Mouse (Mus musculus) heart, embryonic 14.5 days (tissue): ENCODE data around the gene Zc3hav1. TPM values are rescaled to one million over a fixed set of nuclear protein-coding genes. Genes with fewer than 3 reads are reported as not detected.

Source experiments
- ATAC-seq: fragments of 200-750 bp; cut with Nextera tagmentation; 2 replicates; pipeline ENCODE4 v1.8.0; 2017; ENCODE audit warnings: low read depth, moderate TSS enrichment; ENCODE audit not compliant: insufficient number of reproducible peaks, insufficient read depth, low FRiP score
- H3K27ac ChIP-seq, 2 experiments: fragments of 200-500 bp in 1 of 2; fragments of 300-500 bp in 1 of 2; sonication (generic) in 1 of 2; replicated peaks in 1 of 2; 2 replicates each; pipeline ENCODE4 v1.5.1; 2012 to 2014; ENCODE audit warnings: low read depth in 2 of 2, low read length in 2 of 2, control low read depth in 1 of 2, mild to moderate bottlenecking in 1 of 2, mixed read lengths in 1 of 2; ENCODE audit not compliant: control insufficient read depth in 1 of 2, insufficient read depth in 1 of 2
- H3K27me3 ChIP-seq: fragments of 300-500 bp; sonication (generic); 2 replicates; pipeline ENCODE4 v1.6.1; 2014; ENCODE audit warnings: mild to moderate bottlenecking, low read length, control low read depth; ENCODE audit not compliant: control insufficient read depth, insufficient read depth
- H3K36me3 ChIP-seq: fragments of 300-500 bp; sonication (generic); 2 replicates; pipeline ENCODE4 v1.6.1; 2014; ENCODE audit warnings: mild to moderate bottlenecking, control low read depth, low read length, mixed read lengths; ENCODE audit not compliant: control insufficient read depth, insufficient read depth
- H3K4me1 ChIP-seq, 2 experiments: fragments of 200-500 bp in 1 of 2; fragments of 300-500 bp in 1 of 2; sonication (generic) in 1 of 2; 2 replicates each; pipeline ENCODE4 v1.6.1; 2012 to 2014; ENCODE audit warnings: low read length in 2 of 2, control low read depth in 1 of 2, mixed read lengths in 1 of 2; ENCODE audit not compliant: control insufficient read depth in 2 of 2, insufficient read depth in 2 of 2
- H3K4me2 ChIP-seq: fragments of 300-500 bp; sonication (generic); 2 replicates; pipeline ENCODE4 v1.6.1; 2014; ENCODE audit warnings: mild to moderate bottlenecking, low read length
- H3K4me3 ChIP-seq, 2 experiments: fragments of 200-500 bp in 1 of 2; fragments of 300-500 bp in 1 of 2; sonication (generic) in 1 of 2; 2 replicates each; pipeline ENCODE4 v1.5.1; 2012 to 2014; ENCODE audit warnings: low read length in 2 of 2, mild to moderate bottlenecking in 2 of 2, control low read depth in 1 of 2, low read depth in 1 of 2, moderate library complexity in 1 of 2; ENCODE audit not compliant: control insufficient read depth in 1 of 2, insufficient read depth in 1 of 2
- H3K9ac ChIP-seq: fragments of 300-500 bp; sonication (generic); 2 replicates; pipeline ENCODE4 v1.6.1; 2014; ENCODE audit warnings: mild to moderate bottlenecking, low read length
- H3K9me3 ChIP-seq: fragments of 300-500 bp; sonication (generic); 2 replicates; pipeline ENCODE4 v1.6.1; 2016; ENCODE audit warnings: low read length, control low read depth; ENCODE audit not compliant: control insufficient read depth
- WGBS: fragments of 180-500 bp; shearing (Covaris S2); extraction: QIAGEN DNeasy Blood & Tissue Kit; methylation state at CpG from one replicate; pipeline ENCODE4 v1.1.7; 2014; 5-methylcytosine and 5-hydroxymethylcytosine counted together
- polyA plus RNA-seq: library from polyadenylated mRNA; unstranded; fragments of >200 nt; fragmentation: Nextera tagmentation; extraction: Ambion mirVana; gene quantifications from 2 replicates; pipeline ENCODE4 v1.2.1, GENCODE M21; 2014

Zc3hav1 gene
- polyA plus RNA-seq, 1 experiment from 2014 or later: 7.2 TPM

GRCm38 (mm10) chr6:38292871-38293646, 61.3 kb downstream of the Zc3hav1 start:
- Histone ChIP-seq H3K9me3 (peaks cover 2% of the 10 kb centered on the region; the same call in 1 of the 2 replicates), H3K9ac (no peak overlapping the region), H3K36me3 (peaks cover 89% of the 10 kb centered on the region), H3K4me2 (no peak overlapping the region), H3K27ac (no peak overlapping the region), H3K27me3 (no peaks in the 10 kb centered on the region), H3K4me1 (peaks cover 3 to 5% of the 10 kb centered on the region in 2 experiments), H3K4me3 (no peak overlapping the region)
- 60% methylated on average over 11 of the region's 11 CpGs for WGBS
- ATAC-seq: no peak

- no peak for ATAC-seq
- Histone ChIP-seq H3K27me3 (no peaks in the 10 kb centered on the region), H3K9ac (no peak overlapping the region), H3K4me1 (no peaks in the 10 kb centered on the region), H3K9me3 (peaks cover 6% of the 10 kb centered on the region; the same call in 1 of the 2 replicates), H3K4me3 (no peak overlapping the region), H3K36me3 (peaks cover 52% of the 10 kb centered on the region), H3K4me2 (no peak overlapping the region), H3K27ac (no peak overlapping the region)
- 94% methylated on average over 19 of the region's 19 CpGs for WGBS
These were observed 70.0 kb downstream of the Zc3hav1 start for GRCm38 (mm10) chr6:38284422-38284821.

- no peak for ATAC-seq
- 67% methylated on average over 7 of the region's 7 CpGs for WGBS
- no peak overlapping the region for H3K9ac ChIP-seq
These were observed 89.9 kb downstream of the Zc3hav1 start for GRCm38 (mm10) chr6:38264466-38264865.

GRCm38 (mm10) chr6:38263393-38264159, 90.8 kb downstream of the Zc3hav1 start:
- Histone ChIP-seq H3K4me3 (no peak overlapping the region), H3K9ac (no peak overlapping the region), H3K27me3 (no peaks in the 10 kb centered on the region), H3K9me3 (no peaks in the 10 kb centered on the region), H3K4me2 (no peak overlapping the region), H3K27ac (no peak overlapping the region), H3K36me3 (no peaks in the 10 kb centered on the region), H3K4me1 (0 out of 4 replicates have a peak, but pooled peaks cover 0 to 4% of the 10 kb centered on the region in 2 experiments)
- 56% methylated on average over 5 of the region's 5 CpGs for WGBS
- no peak for ATAC-seq

More at GRCm38 (mm10) chr6:38264466-38264865, 89.9 kb downstream of the Zc3hav1 start:
- Histone ChIP-seq H3K27me3 (no peaks in the 10 kb centered on the region), H3K4me1 (0 out of 4 replicates have a peak, but pooled peaks cover 0 to 4% of the 10 kb centered on the region in 2 experiments), H3K4me3 (no peak overlapping the region), H3K27ac (no peak overlapping the region), H3K36me3 (no peaks in the 10 kb centered on the region), H3K9me3 (no peaks in the 10 kb centered on the region), H3K4me2 (no peak overlapping the region)

- no peak overlapping the region for H3K4me3 ChIP-seq
- H3K9ac ChIP-seq: no peak overlapping the region
- no peaks in the 10 kb centered on the region for H3K9me3 ChIP-seq
- 73% methylated on average over 4 of the region's 4 CpGs for WGBS
- 0 out of 4 replicates have a peak, but pooled peaks cover 0 to 4% of the 10 kb centered on the region in 2 experiments for H3K4me1 ChIP-seq
- no peaks in the 10 kb centered on the region for H3K36me3 ChIP-seq
- ATAC-seq: no peak
- H3K4me2 ChIP-seq: no peak overlapping the region
- H3K27ac ChIP-seq: no peak overlapping the region
- H3K27me3 ChIP-seq: no peaks in the 10 kb centered on the region
These were observed 92.5 kb downstream of the Zc3hav1 start for GRCm38 (mm10) chr6:38261877-38262276.

GRCm38 (mm10) chr6:38257506-38257905, 96.9 kb downstream of the Zc3hav1 start:
- 91% methylated on average over 8 of the region's 8 CpGs for WGBS

GRCm38 (mm10) chr6:38256793-38257192, 97.6 kb downstream of the Zc3hav1 start:
- ATAC-seq: no peak
- Histone ChIP-seq H3K27ac (no peak overlapping the region), H3K36me3 (no peaks in the 10 kb centered on the region), H3K9ac (no peak overlapping the region), H3K4me2 (no peak overlapping the region), H3K27me3 (no peaks in the 10 kb centered on the region), H3K4me1 (peaks cover 7 to 10% of the 10 kb centered on the region in 2 experiments; a peak in 3 of 4 replicates), H3K4me3 (no peak overlapping the region), H3K9me3 (no peaks in the 10 kb centered on the region)
- WGBS: 71% methylated on average over 4 of the region's 4 CpGs

More at GRCm38 (mm10) chr6:38257506-38257905, 96.9 kb downstream of the Zc3hav1 start:
- no peak overlapping the region for H3K4me3 ChIP-seq
- no peak overlapping the region for H3K27ac ChIP-seq
- ATAC-seq: no peak
- H3K4me1 ChIP-seq: peaks cover 5 to 8% of the 10 kb centered on the region in 2 experiments; a peak in 3 of 4 replicates
- H3K4me2 ChIP-seq: no peak overlapping the region
- no peaks in the 10 kb centered on the region for H3K27me3 ChIP-seq
- no peaks in the 10 kb centered on the region for H3K9me3 ChIP-seq
- H3K36me3 ChIP-seq: no peaks in the 10 kb centered on the region
- no peak overlapping the region for H3K9ac ChIP-seq
